Mouse (Mus musculus): ENCODE measurements at regions not wholly inside any gene's neighbourhood (a gene's known extent, or its start where the extent isn't known, plus 50 kb on each side); places are given as distances from the start of the nearest gene placed in this dataset.

- H3K36me3 ChIP-seq: no peaks in the 10 kb centered on the region
- peaks cover 5% of the 10 kb centered on the region; the same call in 1 of the 2 replicates for H3K4me1 ChIP-seq (replicated peaks)
- H3K27ac ChIP-seq: no peak overlapping the region
- H3K27me3 ChIP-seq (ENCODE audit: insufficient read depth, poor library complexity, severe bottlenecking): no peaks in the 10 kb centered on the region
- H3K9me3 ChIP-seq: no peaks in the 10 kb centered on the region
- H3K4me3 ChIP-seq: no peak overlapping the region
- no peak for DNase-seq (ENCODE audit: low spot score)
- 94% methylated on average over 2 of the region's 2 CpGs for WGBS
These were observed 282.1 kb downstream of the Mterf1b start for GRCm38 (mm10) chr5:4474255-4474654.
